Mouse (Mus musculus) olfactory bulb, adult 2 months (tissue): ENCODE data around the gene Syt13.

Experiments used
- CTCF ChIP-seq: fragments of 200-500 bp; IDR thresholded peaks from 2 replicates; pipeline ENCODE4 v1.5.1; 2012; ENCODE audit warnings: low read depth, mild to moderate bottlenecking, low read length, moderate library complexity; ENCODE audit not compliant: insufficient read depth
- POLR2A ChIP-seq: fragments of 200-500 bp; IDR thresholded peaks from 2 replicates; pipeline ENCODE4 v1.6.1; 2012; ENCODE audit warnings: mild to moderate bottlenecking, low read depth, low read length, moderate library complexity; ENCODE audit not compliant: insufficient read depth

DNA sequence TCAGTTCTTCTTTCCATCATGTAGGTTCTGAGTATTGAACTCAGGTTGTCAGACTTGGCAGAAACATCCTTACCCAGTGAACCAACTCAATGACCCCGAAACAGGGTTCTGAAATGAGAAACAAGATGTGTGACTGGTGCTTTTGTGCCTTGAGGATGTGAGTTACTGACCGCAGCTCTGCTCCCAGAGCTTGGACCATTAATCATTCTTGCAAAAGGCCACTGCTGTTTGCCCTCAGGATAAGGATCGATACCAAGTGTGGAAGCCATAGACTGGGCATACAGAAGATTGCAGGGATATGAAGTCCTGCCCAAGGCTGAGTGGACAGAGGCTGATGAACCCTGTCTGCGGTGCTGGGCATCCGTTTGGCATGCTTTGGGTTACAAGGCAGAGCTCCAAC is 23.2 kb downstream of the Syt13 start:
- TF ChIP-seq CTCF, result no peak
- TF ChIP-seq POLR2A, result no peak
